Mouse (Mus musculus) heart, adult 2 months (tissue): ENCODE measurements around the gene Unc119b.

Source experiments
- CTCF ChIP-seq: fragments of 200-600 bp; IDR thresholded peaks from 2 replicates; pipeline ENCODE4 v1.8.1; 2022; ENCODE audit warnings: antibody characterized with exemption, mild to moderate bottlenecking, moderate library complexity
- EP300 ChIP-seq: fragments of 200-500 bp; IDR thresholded peaks from 2 replicates; pipeline ENCODE4 v1.6.1; 2011; ENCODE audit warnings: low read depth, low read length, control low read depth; ENCODE audit not compliant: insufficient read depth
- POLR2A ChIP-seq: fragments of 200-500 bp; IDR thresholded peaks from 2 replicates; pipeline ENCODE4 v1.6.1; 2011; ENCODE audit warnings: mild to moderate bottlenecking, low read depth, low read length, control low read depth; ENCODE audit not compliant: insufficient read depth

DNA sequence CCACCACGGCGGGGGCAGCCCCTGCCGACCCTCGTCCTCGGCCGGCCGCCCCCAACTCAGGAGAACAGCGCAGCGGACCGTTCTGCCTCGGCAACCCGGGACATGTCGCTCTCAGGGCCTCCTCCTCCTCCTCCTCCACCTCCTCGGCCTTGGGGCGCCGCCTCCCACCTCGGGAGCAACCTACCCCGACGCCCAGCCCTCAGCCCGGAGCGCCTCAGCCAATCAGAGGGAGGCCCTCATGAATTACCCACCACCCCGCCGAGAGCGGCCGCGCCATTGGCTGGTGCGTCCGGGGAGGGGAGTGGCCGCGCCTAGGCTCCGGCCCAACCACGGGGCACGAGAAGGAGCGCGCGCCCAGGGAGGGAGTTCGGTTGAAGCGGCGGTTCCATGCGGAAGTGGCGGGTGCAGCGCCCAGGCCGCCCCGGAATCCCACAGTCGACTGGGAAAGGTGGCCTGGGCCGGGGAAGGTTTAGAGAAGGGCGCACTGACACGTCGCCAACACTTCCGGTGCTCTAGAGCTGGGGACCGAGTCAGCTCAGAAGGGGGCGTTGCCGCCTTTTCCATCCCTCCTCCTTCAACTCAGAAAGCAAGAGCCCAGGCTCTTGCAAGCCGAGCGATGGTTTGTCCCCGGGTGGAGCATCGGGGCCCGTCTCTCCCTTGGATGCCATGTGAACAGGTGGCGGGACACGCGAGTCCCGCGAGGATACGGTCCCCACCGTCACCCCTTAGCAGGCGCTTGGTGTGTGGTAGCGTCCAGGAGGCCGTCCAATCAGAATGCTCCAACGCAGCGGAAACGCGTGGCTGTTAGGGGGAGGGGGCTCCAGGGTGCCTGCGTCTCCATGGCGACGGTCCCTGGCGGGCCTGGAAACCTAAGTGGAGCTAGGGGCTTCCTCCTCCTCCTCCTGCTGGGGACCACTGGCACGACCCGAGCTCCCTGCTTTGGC is 23.5 kb upstream of the Unc119b start, which contains the start of gene Mlec:
- TF ChIP-seq CTCF = no peak
- TF ChIP-seq POLR2A = peak; percentile 88
- TF ChIP-seq EP300 = peak; percentile 21; the same call in 1 of the 2 replicates
